Mouse (Mus musculus): Measurements from ENCODE around the gene Mas1. TPM values are rescaled to one million over a fixed set of nuclear protein-coding genes. Genes with fewer than 3 reads are reported as not detected.
"Not testable (repeated sequence)": the region's sequence is repeated elsewhere in the genome, so short reads cannot be mapped to it uniquely, and the experiment has no call there.

The Mas1 gene
- total RNA-seq (2022): 10 to 100 TPM; 27.0 to 33.2 (median 27.9) TPM

DNA sequence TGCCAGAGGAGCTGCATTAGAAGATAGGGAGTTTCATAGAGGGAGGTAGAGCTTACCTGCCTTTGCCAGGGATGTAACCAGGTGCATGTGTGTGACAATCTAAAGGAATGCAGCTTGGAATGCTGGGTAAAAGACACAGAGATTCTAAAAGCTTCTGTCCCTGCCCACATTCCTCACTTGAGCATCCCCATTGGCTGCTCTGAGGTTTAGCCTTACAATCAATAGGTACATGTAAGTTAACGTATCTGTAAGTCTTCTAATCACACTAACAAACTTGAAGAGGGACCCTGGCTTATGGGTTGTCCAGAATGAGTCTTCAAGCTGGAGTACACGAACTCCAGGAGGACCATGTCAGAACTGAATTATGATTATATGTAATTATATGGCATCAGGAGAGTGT is at the start of gene Mas1:
Gene Mas1 (minus strand): TSS at position 101 of the 400 bp plus-strand sequence.
- DNase-seq (ENCODE audit: low spot score in 2 of 2): no peak

DNA sequence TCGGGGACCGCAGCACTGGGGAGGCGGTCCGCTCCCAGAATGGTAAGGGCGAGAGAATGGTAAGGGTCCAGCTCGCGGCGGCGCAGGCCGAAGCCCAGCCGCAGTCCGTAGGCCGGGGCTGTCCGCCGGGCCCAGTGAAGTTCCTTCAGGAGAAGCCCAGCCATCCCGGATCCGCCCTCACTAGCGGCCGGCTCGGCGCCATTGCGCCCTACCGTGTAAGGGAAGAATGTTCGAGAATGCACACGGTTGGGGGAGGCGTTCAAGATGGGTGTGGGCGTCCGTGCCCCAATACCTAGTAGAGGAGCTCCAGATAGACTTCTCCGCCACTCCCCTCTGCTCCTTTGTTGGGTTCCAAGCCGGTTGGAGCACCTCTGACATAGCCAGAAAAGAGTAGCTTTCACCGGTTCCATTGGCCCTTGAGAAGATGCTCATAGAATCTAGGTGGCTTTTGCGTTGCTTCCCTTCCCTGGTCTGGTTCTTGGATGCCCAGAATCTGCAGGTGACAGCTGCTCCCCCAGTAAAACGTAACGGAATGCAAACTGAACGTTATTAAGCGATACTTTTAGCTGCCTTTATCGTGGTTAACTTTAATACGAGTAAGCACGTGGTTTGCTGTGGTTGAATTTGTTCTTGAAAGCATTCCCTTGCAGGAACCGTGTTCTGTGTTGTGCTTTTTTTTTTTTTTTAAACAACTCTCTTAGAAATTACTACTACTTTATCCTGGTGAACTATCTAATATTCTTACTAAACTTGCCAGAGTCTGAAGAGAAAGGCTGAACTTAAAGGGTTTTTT is 48.8 kb upstream of the Mas1 start:
- DNase-seq (ENCODE audit: low spot score in 2 of 2): peak in 1 of 2 experiments; percentile 36

DNA sequence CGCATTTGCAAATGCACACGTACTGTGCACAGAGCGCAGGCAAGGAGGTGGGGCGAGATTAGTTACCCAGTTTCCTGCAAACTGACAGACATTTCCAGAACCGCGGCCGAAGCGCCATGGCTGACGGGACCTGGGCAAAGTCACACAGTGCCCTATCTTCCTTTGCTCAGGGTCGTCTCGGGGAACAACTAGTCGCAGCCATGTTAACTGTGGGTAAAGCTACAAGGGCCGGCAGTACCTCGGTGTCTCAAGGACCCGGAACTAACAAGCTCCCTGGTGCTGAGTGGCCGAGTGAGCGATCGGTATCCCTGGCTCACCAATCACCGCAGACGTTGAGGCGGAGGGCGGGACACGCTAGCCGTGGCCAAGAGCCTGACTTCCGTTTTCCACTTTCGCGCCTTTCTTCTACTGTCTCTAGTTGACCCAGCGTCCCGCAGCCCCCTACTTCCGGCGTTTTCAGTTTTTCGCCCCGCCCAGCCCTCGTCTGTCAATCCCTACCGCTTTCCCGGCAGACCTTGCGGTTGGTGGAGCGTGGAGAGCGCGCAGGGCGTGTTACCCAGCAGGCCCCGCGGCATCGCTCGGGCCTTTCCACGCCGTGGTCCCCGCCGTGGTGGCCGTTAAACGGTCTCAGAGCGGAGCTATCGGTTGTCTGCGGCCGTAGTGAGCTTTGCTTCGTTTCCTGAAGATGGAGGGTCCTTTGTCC is 48.1 kb upstream of the Mas1 start, which contains the start of gene Mrpl18:
Gene Mrpl18 (minus strand): TSS at position 465 of the 703 bp plus-strand sequence.
- DNase-seq (ENCODE audit: low spot score in 2 of 2): peak; percentile 92 to 100

DNA sequence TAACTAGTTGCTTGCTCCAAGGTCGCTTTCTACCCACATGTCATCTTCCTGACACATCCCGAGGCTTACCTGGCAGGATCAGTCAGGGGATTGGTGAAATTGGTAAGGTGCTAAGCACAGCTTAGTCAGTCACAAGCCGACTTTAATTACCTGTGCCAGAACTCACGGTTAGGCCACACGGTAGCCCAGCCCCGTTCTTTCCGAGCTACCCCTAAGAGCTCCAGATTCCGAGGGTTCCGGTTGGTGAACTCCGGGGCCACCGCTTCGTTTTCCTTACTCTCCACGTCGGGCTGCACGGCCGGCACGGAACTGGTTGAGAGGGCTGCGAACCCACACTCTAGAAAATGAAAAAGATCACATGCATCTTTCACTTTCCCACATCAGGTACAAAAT is 47.5 kb upstream of the Mas1 start, which contains the start of gene Tcp1:
Gene Tcp1 (plus strand): TSS at position 214 of the 393 bp plus-strand sequence.
- no peak for DNase-seq (ENCODE audit: low spot score in 2 of 2)

DNA sequence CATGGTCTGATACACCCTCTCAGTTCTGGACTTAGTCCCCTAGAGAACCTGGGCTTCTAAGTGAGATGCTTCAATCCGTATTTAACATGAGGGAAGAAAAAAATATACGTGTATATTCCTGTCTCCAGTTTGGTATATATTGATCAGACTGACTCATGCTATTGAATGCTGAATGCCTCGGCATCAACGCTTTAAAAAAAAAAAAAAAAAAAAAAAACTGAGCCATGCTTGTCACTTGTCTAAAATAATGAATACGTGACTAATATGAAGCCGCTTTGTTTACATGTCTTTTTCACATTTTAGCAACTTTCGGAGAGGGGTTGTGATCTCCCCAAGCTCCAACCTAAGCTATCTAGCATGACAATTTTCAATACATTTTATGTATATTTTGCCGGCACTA is 42.4 kb upstream of the Mas1 start:
- DNase-seq (ENCODE audit: low spot score in 2 of 2): no peak

DNA sequence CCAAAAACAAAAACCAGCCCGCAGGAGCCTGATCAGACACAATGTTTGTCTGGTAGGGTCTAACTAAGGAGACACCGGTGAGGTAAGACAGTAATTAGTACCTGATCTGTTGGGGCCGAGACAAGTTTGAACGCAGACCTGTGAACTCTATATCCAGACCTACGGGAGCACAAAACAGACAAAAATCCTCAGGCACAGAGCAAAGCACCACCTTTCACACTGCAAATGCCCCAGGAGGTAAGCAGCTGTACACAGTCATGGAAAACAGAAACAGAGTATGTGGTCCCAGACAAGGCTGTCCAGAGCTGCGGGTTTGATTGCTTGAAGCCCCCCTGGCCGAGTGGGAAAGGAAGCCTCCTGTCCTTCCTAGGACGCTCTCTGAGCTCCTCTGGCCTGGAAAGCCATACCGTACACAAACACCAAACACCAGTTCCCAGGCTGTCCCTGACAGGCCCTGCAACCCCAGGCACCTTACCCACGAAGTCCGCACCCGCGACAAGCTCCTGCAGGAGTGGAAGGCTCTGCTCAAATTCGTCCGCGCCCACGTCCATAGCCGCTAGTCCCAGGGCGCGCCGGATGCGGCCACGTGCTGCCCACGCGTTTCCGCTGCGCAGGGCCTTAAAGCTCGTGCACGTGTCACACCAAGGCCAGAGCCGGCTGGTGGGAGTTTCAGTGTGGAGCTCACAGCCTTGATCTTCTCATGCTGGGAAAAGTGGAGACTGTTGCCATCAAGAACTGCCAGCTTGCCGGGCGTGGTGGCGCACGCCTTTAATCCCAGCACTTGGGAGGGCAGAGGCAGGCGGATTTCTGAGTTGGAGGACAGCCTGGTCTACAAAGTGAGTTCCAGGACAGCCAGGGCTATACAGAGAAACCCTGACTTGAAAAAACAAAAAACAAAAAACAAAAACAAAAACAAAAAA is 41.7 kb upstream of the Mas1 start, which contains the start of gene Pnldc1:
Gene Pnldc1 (minus strand): TSS at position 870 of the 920 bp plus-strand sequence.
- DNase-seq (ENCODE audit: low spot score in 2 of 2): no peak

DNA sequence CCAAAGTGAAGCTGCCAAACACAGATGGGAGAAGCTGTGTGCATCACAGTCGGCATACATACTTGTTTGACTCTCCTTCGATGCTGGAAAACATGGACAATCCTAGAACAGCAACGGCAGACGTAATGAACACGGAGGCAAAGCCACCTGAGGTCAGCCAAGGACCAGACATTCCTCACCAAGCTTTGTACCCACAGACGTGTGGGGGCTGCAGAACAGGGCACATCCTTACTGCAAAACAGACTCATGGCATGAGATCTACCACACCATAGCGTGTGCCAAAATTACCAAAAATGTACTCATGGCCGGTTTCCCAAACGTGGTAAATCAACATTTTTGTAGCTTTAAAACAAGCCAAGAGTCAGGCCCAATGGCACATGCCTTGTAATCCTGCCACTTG is 38.5 kb upstream of the Mas1 start:
- DNase-seq (ENCODE audit: low spot score in 2 of 2): no peak

DNA sequence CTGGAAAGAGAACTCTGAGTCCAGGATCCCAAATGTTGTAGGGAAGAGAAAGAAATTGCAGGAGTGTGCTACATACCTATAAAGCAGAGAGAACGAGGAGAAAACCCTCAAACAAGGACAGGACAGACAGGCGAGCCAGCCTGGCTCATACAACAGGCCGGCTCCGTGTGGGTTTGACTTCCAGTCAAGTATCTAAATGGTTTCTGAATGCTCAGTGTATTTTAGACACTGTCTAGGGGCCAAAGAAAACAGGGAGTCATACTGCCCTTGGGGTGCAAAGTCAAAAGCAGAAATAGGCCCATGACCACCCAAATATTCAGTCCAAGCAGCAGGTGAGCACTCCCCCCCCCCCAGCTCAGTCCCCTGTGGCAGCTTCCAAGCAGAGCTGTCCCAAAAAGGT is 37.9 kb upstream of the Mas1 start:
- DNase-seq (ENCODE audit: low spot score in 2 of 2): no peak

DNA sequence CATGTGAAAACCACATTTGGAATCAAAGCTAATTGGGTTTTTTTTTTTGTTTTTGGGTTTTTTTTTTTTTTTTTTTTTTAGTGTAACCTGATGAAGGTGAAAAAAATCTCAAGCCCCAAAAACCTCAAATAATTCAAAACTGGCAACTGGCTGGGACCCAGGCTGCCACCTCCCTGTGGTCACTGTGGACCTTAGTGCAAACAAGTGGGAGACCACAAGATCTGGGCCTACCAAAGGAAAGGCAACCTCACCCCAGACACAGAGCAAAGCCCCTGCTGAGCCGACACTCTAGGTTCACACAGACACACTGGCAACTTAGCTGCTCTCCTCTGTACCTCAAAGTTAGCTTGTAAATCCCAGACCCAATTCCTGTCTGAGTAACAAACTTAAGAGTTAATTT is 36.4 kb upstream of the Mas1 start:
- no peak for DNase-seq (ENCODE audit: low spot score in 2 of 2)

DNA sequence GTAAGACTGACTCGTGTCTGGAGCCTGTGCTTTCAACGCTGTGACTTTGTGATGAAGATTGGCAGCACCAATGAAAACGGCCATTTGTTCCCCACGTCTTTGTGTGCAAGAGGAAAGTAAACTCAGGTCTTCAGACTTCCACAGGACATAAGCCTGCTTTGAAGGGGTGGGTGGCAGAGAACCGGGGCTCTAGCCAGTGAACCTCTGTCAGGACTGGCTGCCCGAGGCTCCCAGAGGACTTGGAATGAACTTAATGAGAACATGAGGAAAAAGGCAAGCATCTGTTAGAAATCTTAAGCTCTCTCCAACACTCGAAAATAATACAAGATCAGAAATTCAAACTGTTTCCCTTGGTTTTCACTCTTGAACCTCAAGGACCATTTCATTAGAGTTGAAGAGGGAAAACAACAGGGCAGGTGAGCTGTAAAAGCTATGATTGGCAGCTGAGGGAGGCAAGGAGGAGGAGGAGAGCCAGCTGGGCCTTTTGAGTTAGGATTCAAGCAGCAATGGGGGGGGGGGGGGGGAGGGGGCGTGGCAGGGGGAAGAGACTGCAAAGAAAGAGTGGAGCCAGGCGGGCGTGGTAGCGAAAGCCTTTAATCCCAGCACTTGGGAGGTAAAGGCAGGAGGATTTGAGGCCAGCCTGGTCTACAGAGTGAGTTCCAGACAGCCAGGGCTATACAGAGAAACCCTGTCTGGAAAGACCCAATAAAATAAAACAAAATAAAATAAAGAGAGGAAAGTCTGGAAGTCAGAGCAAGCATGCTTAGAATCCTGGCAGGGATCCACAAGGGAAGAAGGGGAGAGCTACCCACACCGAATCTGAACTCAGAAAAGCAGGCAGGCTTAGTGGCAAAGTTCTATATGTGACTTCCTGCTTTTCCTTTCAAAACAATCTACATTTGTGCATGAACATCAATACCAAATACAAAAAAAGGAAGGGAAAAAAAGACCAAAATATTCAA is 35.7 kb upstream of the Mas1 start:
- no peak for DNase-seq (ENCODE audit: low spot score in 2 of 2)

DNA sequence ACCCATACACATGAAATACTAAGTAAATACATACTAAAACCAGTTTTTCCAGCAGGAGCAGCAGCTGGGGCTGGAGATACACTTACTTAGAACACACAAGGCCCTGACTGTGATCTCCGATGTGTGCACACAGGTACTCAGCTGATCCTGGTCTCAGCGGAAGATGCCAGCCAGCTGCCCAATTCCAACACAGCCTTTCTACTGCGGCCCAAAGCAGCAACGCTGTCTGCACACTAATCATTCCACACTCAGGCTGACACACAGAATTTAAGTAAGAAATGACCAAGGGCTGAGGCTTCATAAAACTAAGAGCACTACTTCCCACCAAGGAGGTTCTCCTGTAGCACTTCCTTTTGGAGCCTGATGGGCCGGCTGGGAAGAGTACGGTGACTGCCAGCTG is 34.3 kb upstream of the Mas1 start:
- DNase-seq (ENCODE audit: low spot score in 2 of 2): no peak

DNA sequence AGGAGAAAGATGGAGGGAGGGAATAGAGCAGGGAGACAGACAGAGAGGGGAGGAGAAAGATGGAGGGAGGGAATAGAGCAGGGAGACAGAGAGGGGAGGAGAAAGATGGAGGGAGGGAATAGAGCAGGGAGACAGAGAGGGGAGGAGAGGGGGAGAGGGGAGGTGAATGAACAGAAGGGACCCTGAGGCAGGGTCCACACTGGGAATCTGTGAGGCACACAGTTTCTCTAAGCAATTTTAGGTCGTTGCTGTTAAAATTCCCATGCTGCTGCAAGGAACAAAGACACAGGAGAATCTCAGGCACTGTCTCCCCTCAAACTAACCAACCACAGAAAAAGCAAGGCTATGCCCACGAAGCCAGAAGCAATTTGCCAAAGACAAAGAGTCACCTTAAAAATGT is 30.7 kb upstream of the Mas1 start:
- not testable (repeated sequence) for DNase-seq (ENCODE audit: low spot score in 2 of 2)

DNA sequence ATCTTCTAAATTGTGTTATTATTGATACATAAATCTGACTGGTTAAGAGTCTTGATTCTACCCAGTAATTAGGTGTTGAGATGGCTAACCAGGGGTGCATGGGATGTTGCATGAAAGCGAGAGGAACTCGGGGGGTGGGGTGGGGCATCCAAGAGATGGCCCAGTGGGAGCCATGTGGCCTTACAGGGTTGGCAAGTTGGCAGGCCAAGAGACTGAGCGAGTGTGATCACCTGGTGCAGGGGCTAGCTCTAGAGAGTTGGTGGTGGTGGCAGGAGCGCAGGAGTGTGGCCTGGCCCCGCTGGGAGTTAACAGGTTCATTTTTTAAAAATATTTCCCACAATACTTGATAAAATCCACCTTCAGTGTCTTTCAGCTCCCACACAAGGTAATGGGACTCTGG is 29.7 kb upstream of the Mas1 start:
- DNase-seq (ENCODE audit: low spot score in 2 of 2): no peak

DNA sequence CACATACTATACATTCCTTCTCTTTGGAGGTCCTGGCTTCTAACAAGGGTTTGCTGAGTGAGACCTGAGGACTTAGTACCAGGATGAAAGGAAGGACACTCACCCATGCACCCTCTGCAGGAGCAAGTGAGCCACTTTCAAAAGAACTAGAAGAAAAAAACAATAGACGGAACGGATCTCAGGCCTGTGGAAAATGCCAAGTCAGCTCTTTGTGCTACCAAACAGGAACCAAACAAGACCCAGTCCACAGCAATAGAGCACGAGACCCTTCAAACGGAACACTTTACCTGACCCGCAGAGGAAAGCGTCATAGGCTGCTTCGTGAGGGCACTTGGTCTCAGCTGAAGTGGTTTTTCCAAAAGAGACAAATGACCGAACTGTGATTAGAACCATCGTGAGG is 24.1 kb upstream of the Mas1 start:
- no peak for DNase-seq (ENCODE audit: low spot score in 2 of 2)

DNA sequence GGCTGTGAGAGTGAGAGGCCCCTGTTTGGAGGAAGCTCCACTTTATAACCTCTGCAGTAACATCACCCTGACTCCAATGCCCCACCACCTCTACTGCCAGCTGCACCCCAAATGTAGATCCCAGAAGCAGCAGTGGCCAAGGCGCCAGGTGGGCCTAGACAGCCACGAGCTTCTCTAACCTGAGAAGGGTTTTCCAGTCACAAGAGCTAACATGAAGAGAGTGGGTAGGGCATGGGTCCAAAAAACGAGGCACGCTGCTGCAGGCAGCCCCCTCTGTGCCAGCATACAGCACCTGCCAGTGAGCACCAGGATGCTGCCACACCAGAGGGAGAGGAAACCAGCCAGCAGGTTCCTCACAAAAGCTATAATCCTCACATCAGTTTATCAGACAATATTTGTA is 23.1 kb upstream of the Mas1 start:
- no peak for DNase-seq (ENCODE audit: low spot score in 2 of 2)

DNA sequence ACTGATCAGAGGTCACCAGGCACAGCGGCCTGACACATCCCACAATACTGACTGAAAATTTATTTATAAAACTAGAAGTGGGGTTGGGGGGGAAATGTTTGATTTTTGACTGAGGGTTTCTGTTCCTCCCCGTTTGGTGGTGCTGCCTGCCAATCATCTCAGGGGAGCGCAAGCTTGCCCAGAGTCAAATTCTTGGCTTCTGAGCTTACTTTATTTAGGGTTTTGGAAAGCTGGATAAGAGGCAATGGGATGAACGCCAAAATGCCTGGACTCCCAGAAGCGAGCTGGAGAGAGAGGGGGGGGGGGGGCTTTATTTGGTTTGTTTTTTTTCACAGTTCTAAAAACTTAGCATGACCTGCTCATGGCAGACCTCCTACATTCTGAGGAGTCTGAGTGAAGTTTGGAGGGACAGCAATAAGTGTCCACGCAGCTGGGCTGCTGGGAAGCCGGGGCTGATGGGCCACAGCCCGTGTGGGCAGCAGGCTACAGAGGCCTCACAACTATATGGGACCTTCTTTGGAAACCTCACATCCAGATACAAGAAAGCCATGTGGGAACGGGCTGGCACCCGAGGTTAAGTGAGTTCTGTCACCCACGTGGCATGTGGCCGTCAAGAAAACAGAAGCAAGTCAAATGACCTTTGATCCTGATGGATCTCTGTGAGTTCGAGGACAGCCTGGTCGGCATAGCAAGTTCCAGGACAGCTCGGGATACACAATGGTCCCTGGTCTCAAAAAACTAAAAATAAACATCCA is 19.3 kb upstream of the Mas1 start:
- DNase-seq (ENCODE audit: low spot score in 2 of 2): no peak

DNA sequence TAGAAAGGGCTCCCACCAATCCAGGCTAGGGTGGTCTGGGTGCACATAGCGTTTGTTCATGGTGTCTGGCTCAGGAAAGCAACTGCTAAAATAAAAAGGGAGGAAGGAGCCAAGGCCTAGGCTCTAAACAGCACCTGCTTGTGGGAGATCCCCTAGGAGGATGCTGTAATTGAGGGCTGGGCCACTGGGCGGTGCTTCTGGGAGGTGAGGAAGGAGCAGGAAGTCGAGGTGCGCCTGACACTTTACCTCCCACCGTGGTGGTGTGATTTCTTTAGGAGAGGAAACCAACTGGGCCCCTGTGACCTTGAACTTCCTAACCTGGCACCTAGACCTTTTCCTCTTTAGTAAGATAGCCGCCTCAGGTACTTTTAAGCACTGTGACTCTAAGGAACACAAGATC is 18.7 kb upstream of the Mas1 start:
- no peak for DNase-seq (ENCODE audit: low spot score in 2 of 2)

DNA sequence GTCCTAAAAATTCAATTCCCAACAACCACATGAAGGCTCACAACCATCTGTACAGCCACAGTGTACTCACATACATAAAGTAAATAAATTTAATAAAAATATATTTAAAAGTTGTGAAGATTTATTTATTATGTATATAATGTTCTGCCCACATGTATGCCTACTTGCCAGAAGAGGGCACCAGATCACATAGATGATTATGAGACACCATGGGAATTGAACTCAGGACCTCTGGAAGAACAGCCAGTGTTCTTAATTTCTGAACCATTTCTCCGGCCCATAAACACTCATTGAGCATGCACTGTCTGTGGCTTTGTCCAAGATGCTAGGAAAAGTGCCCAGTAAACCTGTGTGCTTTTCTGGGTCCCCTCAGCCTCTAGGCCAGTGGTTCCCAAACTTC is 13.3 kb upstream of the Mas1 start:
- DNase-seq (ENCODE audit: low spot score in 2 of 2): no peak

DNA sequence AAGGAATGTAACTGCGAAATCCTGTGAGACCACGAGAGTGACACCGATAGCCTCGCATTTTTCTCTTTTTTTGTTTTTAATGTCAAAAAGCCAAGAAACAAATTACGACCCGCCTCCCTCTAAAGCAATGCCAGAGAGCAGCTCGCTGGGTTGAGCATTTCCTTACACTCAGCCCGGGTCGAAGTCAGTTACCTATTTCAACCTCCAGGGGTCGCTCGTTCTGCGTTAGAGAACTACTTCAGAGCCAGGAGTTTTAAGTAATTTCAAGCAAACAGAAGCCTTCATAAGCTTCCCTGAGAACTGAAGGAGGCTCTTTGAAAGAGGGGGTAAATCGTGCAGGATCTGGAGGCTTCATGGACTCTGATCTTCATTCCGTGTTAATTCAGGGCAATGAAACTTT is 12.2 kb upstream of the Mas1 start:
- DNase-seq (ENCODE audit: low spot score in 2 of 2): peak; percentile 58 to 74

DNA sequence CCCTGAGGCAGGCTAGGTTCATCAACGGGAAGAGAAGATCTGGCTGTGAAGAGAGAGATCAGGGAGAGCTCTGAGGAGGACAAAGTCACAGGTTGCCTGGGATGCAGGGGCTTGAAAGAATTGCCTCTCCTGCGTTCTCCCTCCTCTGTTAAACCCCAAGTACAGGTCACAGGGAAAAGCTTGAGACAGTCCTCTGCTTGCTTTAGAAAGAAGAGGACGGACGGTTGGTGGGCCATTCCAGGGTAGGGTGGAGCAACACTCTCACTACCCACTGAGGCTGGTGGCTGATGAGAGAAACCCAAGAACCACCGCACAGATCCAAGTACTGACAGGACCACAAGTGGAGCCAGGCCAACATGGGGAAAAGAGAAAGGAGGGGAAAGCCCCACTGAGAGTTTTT is 7.8 kb upstream of the Mas1 start, which contains the start of gene Mrgprh:
Gene Mrgprh (plus strand): TSS at position 301 of the 400 bp plus-strand sequence.
- no peak for DNase-seq (ENCODE audit: low spot score in 2 of 2)
